Mouse (Mus musculus): ENCODE results near the gene Cisd1.

GRCm38 (mm10) chr10:71329295-71329694 is 15.5 kb downstream of the Cisd1 start:
- TF ChIP-seq CTCF (conservative IDR thresholded peaks at IDR 0.05; ENCODE audit: low read length) (no peak), NANOG (IDR thresholded peaks at IDR 0.05; ENCODE audit: borderline replicate concordance, low read length) (no peak)

Data from E14TG2a.4 (cell line).